Mouse (Mus musculus) hindbrain, embryonic 13.5 days (tissue): ENCODE data around the gene Slc25a54. TPM values are rescaled to one million over a fixed set of nuclear protein-coding genes. Genes with fewer than 3 reads are reported as not detected.

Source experiments
- microRNA-seq: library from miRNA; unstranded; fragments of <30 nt; microRNA quantifications from one replicate; pipeline ENCODE4, GENCODE M21; 2016
- polyA plus RNA-seq: library from polyadenylated mRNA; unstranded; fragments of >200 nt; fragmentation: Nextera tagmentation; extraction: Ambion mirVana; gene quantifications from 2 replicates; pipeline ENCODE4 v1.2.1, GENCODE M21; 2015

Slc25a54 gene
- polyA plus RNA-seq, 1 experiment from 2014 or later = not detected

Small RNA genes lying within 50 kb of the gene (microRNA-seq; reads per million reads assigned to microRNA genes)
- gene Gm44384 = not detected

Other genes starting within 250 kb of the Slc25a54 start
- gene Stxbp3, start 239.9 kb upstream of the Slc25a54 start, polyA plus RNA-seq = 15.5 and 16.7 TPM in 2 replicates
- gene Fndc7, start 190.5 kb upstream of the Slc25a54 start, polyA plus RNA-seq = 0.09 TPM in 1 of 2 replicates, not detected in the other
- gene Prpf38b, start 168.7 kb upstream of the Slc25a54 start, polyA plus RNA-seq = 67.6 and 70.4 TPM in 2 replicates
- gene Henmt1, start 140.6 kb upstream of the Slc25a54 start, polyA plus RNA-seq = 1.4 and 2.4 TPM in 2 replicates
- not detected in 2 replicates for gene Gm9857, start 140.0 kb upstream of the Slc25a54 start, polyA plus RNA-seq
- 10.0 and 10.1 TPM in 2 replicates for gene Fam102b, start 52.9 kb upstream of the Slc25a54 start, polyA plus RNA-seq
- 7.5 and 9.0 TPM in 2 replicates for gene Slc25a24, start 42.7 kb downstream of the Slc25a54 start, polyA plus RNA-seq